Mouse (Mus musculus) limb, embryonic 14.5 days (tissue): ENCODE measurements around the gene Ezh1. TPM values are rescaled to one million over a fixed set of nuclear protein-coding genes. Genes with fewer than 3 reads are reported as not detected.
A peak's percentile ranks its signal among the peaks of the same experiment; 100 is the strongest.

Experiments
- ATAC-seq: fragments of 200-750 bp; cut with Nextera tagmentation; 2 replicates; pipeline ENCODE4 v1.8.0; 2017; ENCODE audit warnings: low read depth, moderate number of reproducible peaks, moderate TSS enrichment; ENCODE audit not compliant: low FRiP score
- DNase-seq: peaks from one replicate; pipeline ENCODE4 v3.0.0-alpha.2; 2015; ENCODE audit warnings: low spot score
- H3K27ac ChIP-seq: fragments of 300-500 bp; sonication (generic); replicated peaks from 2 replicates; pipeline ENCODE4 v1.5.1; 2014; ENCODE audit warnings: low read depth, mild to moderate bottlenecking, low read length, moderate library complexity, mixed read lengths
- H3K27me3 ChIP-seq: fragments of 300-500 bp; sonication (generic); 2 replicates; pipeline ENCODE4 v1.6.1; 2014; ENCODE audit warnings: low read length, mixed read lengths; ENCODE audit not compliant: control insufficient read depth, insufficient read depth
- H3K36me3 ChIP-seq: fragments of 300-500 bp; sonication (generic); 2 replicates; pipeline ENCODE4 v1.6.1; 2014; ENCODE audit warnings: mild to moderate bottlenecking, low read length, moderate library complexity, mixed read lengths; ENCODE audit not compliant: control insufficient read depth, insufficient read depth
- H3K4me1 ChIP-seq: fragments of 300-500 bp; sonication (generic); 2 replicates; pipeline ENCODE4 v1.6.1; 2014; ENCODE audit warnings: antibody characterized with exemption, low read length, mixed read lengths; ENCODE audit not compliant: control insufficient read depth, insufficient read depth
- H3K4me2 ChIP-seq: fragments of 300-500 bp; sonication (generic); replicated peaks from 2 replicates; pipeline ENCODE4 v1.6.1; 2014; ENCODE audit warnings: low read depth, mild to moderate bottlenecking, low read length, moderate library complexity; ENCODE audit not compliant: severe bottlenecking
- H3K4me3 ChIP-seq: fragments of 300-500 bp; sonication (generic); replicated peaks from 2 replicates; pipeline ENCODE4 v1.5.1; 2014; ENCODE audit warnings: low read length
- H3K9ac ChIP-seq: fragments of 300-500 bp; sonication (generic); 2 replicates; pipeline ENCODE4 v1.6.1; 2014; ENCODE audit warnings: mild to moderate bottlenecking, low read depth, low read length, moderate library complexity; ENCODE audit not compliant: severe bottlenecking
- H3K9me3 ChIP-seq: fragments of 300-500 bp; sonication (generic); 2 replicates; pipeline ENCODE4 v1.6.1; 2016; ENCODE audit warnings: low read length; ENCODE audit not compliant: control insufficient read depth
- POLR2A ChIP-seq: fragments of 200-500 bp; IDR thresholded peaks from 2 replicates; pipeline ENCODE4 v1.8.0; 2012; ENCODE audit warnings: inconsistent platforms, mild to moderate bottlenecking, moderate library complexity, borderline replicate concordance; ENCODE audit not compliant: insufficient read depth, insufficient read length; ENCODE audit errors: extremely low read depth
- WGBS: fragments of 180-500 bp; shearing (Covaris S2); extraction: QIAGEN DNeasy Blood & Tissue Kit; methylation state at CpG from one replicate; pipeline ENCODE4 v1.1.7; 2014; 5-methylcytosine and 5-hydroxymethylcytosine counted together
- polyA plus RNA-seq, 2 experiments: library from polyadenylated mRNA; depleted of rRNA in 1 of 2; stranded (reverse) in 1 of 2; unstranded in 1 of 2; fragments of >200 nt; fragmentation: Nextera tagmentation in 1 of 2; extraction: Ambion mirVana in 1 of 2; gene quantifications; 2 replicates each; pipeline versions ENCODE4 v1.2.1 to v1.2.3; 2012 to 2014

The Ezh1 gene
- polyA plus RNA-seq, 2 experiments = 14.4 to 28.4 TPM

- peak overlapping the region; percentile 21; the same call in 1 of the 2 replicates for H3K9ac ChIP-seq
- no peaks in the 10 kb centered on the region for H3K9me3 ChIP-seq
- peak; percentile 68 for DNase-seq
- WGBS = 9% methylated on average over 6 of the region's 6 CpGs
- peaks cover 17% of the 10 kb centered on the region for H3K4me1 ChIP-seq
- peaks cover 17% of the 10 kb centered on the region for H3K36me3 ChIP-seq
- H3K27me3 ChIP-seq = no peaks in the 10 kb centered on the region
- no peak overlapping the region for H3K4me3 ChIP-seq
- ATAC-seq = peak; percentile 79
- peak overlapping the region; percentile 58 for H3K27ac ChIP-seq
- no peak overlapping the region for H3K4me2 ChIP-seq
- no peak for TF ChIP-seq POLR2A
These were observed 36.6 kb downstream of the Ezh1 start for GRCm38 (mm10) chr11:101189495-101190180.

GRCm38 (mm10) chr11:101188166-101188805, 38.0 kb downstream of the Ezh1 start:
- Histone ChIP-seq H3K27ac (no peak overlapping the region), H3K27me3 (no peaks in the 10 kb centered on the region), H3K4me3 (no peak overlapping the region), H3K4me1 (peaks cover 17% of the 10 kb centered on the region), H3K9me3 (no peaks in the 10 kb centered on the region), H3K4me2 (no peak overlapping the region), H3K9ac (no peak overlapping the region), H3K36me3 (peaks cover 4% of the 10 kb centered on the region)
- DNase-seq = no peak
- no peak for ATAC-seq
- WGBS = 86% methylated on average over 11 of the region's 11 CpGs
- no peak for TF ChIP-seq POLR2A

- H3K4me2 ChIP-seq = no peak overlapping the region
- H3K9ac ChIP-seq = no peak overlapping the region
- no peaks in the 10 kb centered on the region for H3K36me3 ChIP-seq
- 90% methylated on average over 5 of the region's 5 CpGs for WGBS
- peaks cover 17% of the 10 kb centered on the region for H3K4me1 ChIP-seq
- no peak for ATAC-seq
- H3K4me3 ChIP-seq = no peak overlapping the region
- no peaks in the 10 kb centered on the region for H3K27me3 ChIP-seq
- no peaks in the 10 kb centered on the region for H3K9me3 ChIP-seq
- no peak for TF ChIP-seq POLR2A
- H3K27ac ChIP-seq = no peak overlapping the region
- DNase-seq = no peak
These were observed 38.7 kb downstream of the Ezh1 start for GRCm38 (mm10) chr11:101187541-101187940.

GRCm38 (mm10) chr11:101186526-101187247, 39.6 kb downstream of the Ezh1 start:
- no peak for DNase-seq
- Histone ChIP-seq H3K4me3 (no peak overlapping the region), H3K9ac (no peak overlapping the region), H3K4me1 (peaks cover 17% of the 10 kb centered on the region), H3K27ac (no peak overlapping the region), H3K27me3 (no peaks in the 10 kb centered on the region), H3K4me2 (no peak overlapping the region), H3K9me3 (no peaks in the 10 kb centered on the region), H3K36me3 (no peaks in the 10 kb centered on the region)
- WGBS = 88% methylated on average over 27 of the region's 27 CpGs
- no peak for ATAC-seq
- no peak for TF ChIP-seq POLR2A

- Histone ChIP-seq H3K9ac (no peak overlapping the region), H3K4me3 (no peak overlapping the region), H3K27ac (no peak overlapping the region), H3K4me1 (peaks cover 12% of the 10 kb centered on the region), H3K27me3 (no peaks in the 10 kb centered on the region), H3K4me2 (no peak overlapping the region), H3K36me3 (no peaks in the 10 kb centered on the region), H3K9me3 (no peaks in the 10 kb centered on the region)
- ATAC-seq (no peak), DNase-seq (no peak)
- 89% methylated on average over 4 of the region's 4 CpGs for WGBS
- no peak for TF ChIP-seq POLR2A
These were observed 40.8 kb downstream of the Ezh1 start for GRCm38 (mm10) chr11:101185441-101185840.
